Mouse (Mus musculus) embryonic facial prominence, embryonic 10.5 days (tissue): ENCODE measurements around the gene Pcbp2. TPM values are rescaled to one million over a fixed set of nuclear protein-coding genes. Genes with fewer than 3 reads are reported as not detected.

Experiments used
- DNase-seq: peaks from one replicate; pipeline ENCODE4 v3.0.0-alpha.2; 2017; ENCODE audit warnings: low spot score
- H3K27ac ChIP-seq: fragments of 300-500 bp; sonication (generic); replicated peaks from 2 replicates; pipeline ENCODE4 v1.5.1; 2016; ENCODE audit warnings: mild to moderate bottlenecking
- H3K27me3 ChIP-seq: fragments of 300-500 bp; sonication (generic); replicated peaks from 2 replicates; pipeline ENCODE4 v1.6.1; 2016; ENCODE audit warnings: low read depth, mild to moderate bottlenecking; ENCODE audit not compliant: poor library complexity, severe bottlenecking
- H3K36me3 ChIP-seq: fragments of 300-500 bp; sonication (generic); replicated peaks from 2 replicates; pipeline ENCODE4 v1.6.1; 2016; ENCODE audit warnings: mild to moderate bottlenecking, moderate library complexity
- H3K4me1 ChIP-seq: fragments of 300-500 bp; sonication (generic); 2 replicates; pipeline ENCODE4 v1.6.1; 2016
- H3K4me3 ChIP-seq: fragments of 300-500 bp; sonication (generic); 2 replicates; pipeline ENCODE4 v1.5.1; 2016; ENCODE audit warnings: mild to moderate bottlenecking, moderate library complexity
- H3K9me3 ChIP-seq: fragments of 300-500 bp; sonication (generic); 2 replicates; pipeline ENCODE4 v1.6.1; 2016; ENCODE audit warnings: mild to moderate bottlenecking
- WGBS: fragments of 180-500 bp; shearing (Covaris S2); methylation state at CpG from one replicate; pipeline ENCODE4 v1.1.7; 2016; 5-methylcytosine and 5-hydroxymethylcytosine counted together
- polyA plus RNA-seq: library from polyadenylated mRNA; unstranded; fragments of >200 nt; fragmentation: Nextera tagmentation; extraction: Ambion mirVana; gene quantifications from 2 replicates; pipeline ENCODE4 v1.2.1, GENCODE M21; 2016

The Pcbp2 gene
- polyA plus RNA-seq, 1 experiment from 2014 or later = 217 TPM

DNA sequence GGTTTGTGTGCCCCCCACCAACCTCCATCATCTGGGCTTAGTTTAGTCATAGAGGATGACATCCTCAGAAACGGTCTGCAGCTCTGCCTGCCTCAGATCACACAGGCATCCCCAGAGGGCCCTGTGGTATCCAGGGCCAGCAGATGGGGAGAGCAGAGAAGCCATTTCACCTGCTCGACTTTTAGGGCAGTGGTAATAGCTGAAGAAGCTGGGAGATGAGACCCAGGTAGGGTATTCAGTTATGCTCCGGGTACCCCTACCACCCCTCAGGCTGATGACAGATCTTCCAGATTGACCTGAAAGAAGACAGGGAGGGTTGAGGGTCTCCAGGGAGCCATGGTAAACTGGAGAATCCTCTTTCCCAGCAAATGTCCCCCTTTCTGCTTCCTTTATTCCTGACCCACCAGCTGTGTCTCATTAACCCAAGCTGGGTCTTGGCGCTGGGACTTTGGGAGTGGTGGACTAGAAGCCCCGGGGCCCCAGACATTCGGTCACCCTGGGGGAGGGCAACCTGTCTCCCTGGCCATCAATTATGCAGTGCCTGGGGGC lies 41.0 kb downstream of the Pcbp2 start:
- Histone ChIP-seq H3K9me3 (no peaks in the 10 kb centered on the region), H3K27ac (peak overlapping the region; percentile 88), H3K4me1 (peaks cover 52% of the 10 kb centered on the region), H3K27me3 (no peaks in the 10 kb centered on the region), H3K36me3 (peaks cover 22% of the 10 kb centered on the region), H3K4me3 (peak overlapping the region; percentile 73)
- DNase-seq = peak; percentile 69
- WGBS = 3% methylated on average over 6 of the region's 6 CpGs

GRCm38 (mm10) chr15:102512010-102512409 lies 41.7 kb downstream of the Pcbp2 start:
- H3K27me3 ChIP-seq = no peaks in the 10 kb centered on the region
- WGBS = 24% methylated on average over 5 of the region's 5 CpGs
- peak overlapping the region; percentile 73 for H3K4me3 ChIP-seq
- peak overlapping the region; percentile 88 for H3K27ac ChIP-seq
- peaks cover 57% of the 10 kb centered on the region for H3K4me1 ChIP-seq
- no peaks in the 10 kb centered on the region for H3K9me3 ChIP-seq
- H3K36me3 ChIP-seq = peaks cover 17% of the 10 kb centered on the region
- no peak for DNase-seq

GRCm38 (mm10) chr15:102512471-102512870 lies 42.1 kb downstream of the Pcbp2 start:
- DNase-seq = no peak
- Histone ChIP-seq H3K27me3 (no peaks in the 10 kb centered on the region), H3K4me3 (peak overlapping the region; percentile 73; the same call in 1 of the 2 replicates), H3K27ac (peak overlapping the region; percentile 88), H3K9me3 (no peaks in the 10 kb centered on the region), H3K36me3 (peaks cover 14% of the 10 kb centered on the region), H3K4me1 (peaks cover 62% of the 10 kb centered on the region)

DNA sequence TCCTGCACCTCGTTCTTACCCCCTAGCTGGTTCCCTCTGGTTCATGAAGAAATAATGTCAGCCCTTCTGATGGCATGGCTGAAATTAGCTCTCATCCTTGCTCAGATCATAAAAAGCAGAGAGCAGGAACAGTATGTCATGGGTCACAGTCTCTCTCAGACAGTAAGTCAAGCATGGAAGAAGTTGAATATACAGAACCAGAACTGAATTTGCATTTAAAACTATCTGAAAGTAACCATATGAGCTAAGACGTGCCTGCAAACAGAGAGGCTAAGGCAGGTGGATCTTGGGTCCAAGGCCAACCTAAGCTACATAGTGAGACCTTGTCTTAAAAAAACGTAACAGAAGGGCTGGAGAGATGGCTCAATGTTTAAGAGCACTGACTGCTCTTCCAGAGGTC lies 42.7 kb downstream of the Pcbp2 start:
- Histone ChIP-seq H3K27ac (no peak overlapping the region; the same call in 1 of the 2 replicates), H3K27me3 (no peaks in the 10 kb centered on the region), H3K9me3 (no peaks in the 10 kb centered on the region), H3K36me3 (peaks cover 9% of the 10 kb centered on the region), H3K4me1 (peaks cover 62% of the 10 kb centered on the region), H3K4me3 (no peak overlapping the region)
- DNase-seq = no peak
- 82% methylated on average over 3 of the region's 3 CpGs for WGBS

DNA sequence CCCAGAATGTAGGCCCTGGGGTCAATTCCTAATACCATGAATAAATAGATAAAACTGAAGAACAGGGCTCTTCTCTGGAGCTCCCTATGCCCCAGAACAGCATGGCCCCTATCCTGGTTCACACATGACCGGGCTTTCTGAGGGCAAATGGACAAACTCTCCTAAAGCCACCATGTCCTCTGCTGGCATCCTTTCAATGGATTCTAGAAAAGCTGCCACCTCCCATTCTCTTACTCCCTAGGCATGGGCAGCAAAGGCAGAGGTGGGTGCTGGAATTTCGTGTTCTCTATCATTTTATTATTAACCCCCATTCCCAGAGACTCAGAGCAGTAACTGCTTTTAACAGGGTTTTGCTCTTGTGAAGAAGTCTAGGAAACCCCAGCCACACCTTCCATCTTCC lies 44.9 kb downstream of the Pcbp2 start:
- Histone ChIP-seq H3K36me3 (peaks cover 4% of the 10 kb centered on the region), H3K27me3 (no peaks in the 10 kb centered on the region), H3K4me3 (peak overlapping the region; percentile 84), H3K9me3 (no peaks in the 10 kb centered on the region), H3K4me1 (peaks cover 65% of the 10 kb centered on the region), H3K27ac (no peak overlapping the region)
- 93% methylated on average over 2 of the region's 2 CpGs for WGBS
- DNase-seq = no peak

- Histone ChIP-seq H3K4me3 (peak overlapping the region; percentile 84), H3K4me1 (peaks cover 64% of the 10 kb centered on the region), H3K27me3 (no peaks in the 10 kb centered on the region), H3K27ac (peak overlapping the region; percentile 99), H3K36me3 (peaks cover 9% of the 10 kb centered on the region), H3K9me3 (no peaks in the 10 kb centered on the region)
- DNase-seq = no peak
- WGBS = 50% methylated on average over 4 of the region's 4 CpGs
Measured at GRCm38 (mm10) chr15:102515791-102516190, 45.5 kb downstream of the Pcbp2 start.

GRCm38 (mm10) chr15:102516293-102516692 lies 46.0 kb downstream of the Pcbp2 start:
- Histone ChIP-seq H3K4me1 (peaks cover 61% of the 10 kb centered on the region), H3K9me3 (no peaks in the 10 kb centered on the region), H3K27me3 (no peaks in the 10 kb centered on the region), H3K27ac (peak overlapping the region; percentile 99), H3K4me3 (peak overlapping the region; percentile 84), H3K36me3 (peaks cover 15% of the 10 kb centered on the region)
- DNase-seq = peak; percentile 66
- WGBS = under 1% methylated on average over 12 of the region's 12 CpGs

DNA sequence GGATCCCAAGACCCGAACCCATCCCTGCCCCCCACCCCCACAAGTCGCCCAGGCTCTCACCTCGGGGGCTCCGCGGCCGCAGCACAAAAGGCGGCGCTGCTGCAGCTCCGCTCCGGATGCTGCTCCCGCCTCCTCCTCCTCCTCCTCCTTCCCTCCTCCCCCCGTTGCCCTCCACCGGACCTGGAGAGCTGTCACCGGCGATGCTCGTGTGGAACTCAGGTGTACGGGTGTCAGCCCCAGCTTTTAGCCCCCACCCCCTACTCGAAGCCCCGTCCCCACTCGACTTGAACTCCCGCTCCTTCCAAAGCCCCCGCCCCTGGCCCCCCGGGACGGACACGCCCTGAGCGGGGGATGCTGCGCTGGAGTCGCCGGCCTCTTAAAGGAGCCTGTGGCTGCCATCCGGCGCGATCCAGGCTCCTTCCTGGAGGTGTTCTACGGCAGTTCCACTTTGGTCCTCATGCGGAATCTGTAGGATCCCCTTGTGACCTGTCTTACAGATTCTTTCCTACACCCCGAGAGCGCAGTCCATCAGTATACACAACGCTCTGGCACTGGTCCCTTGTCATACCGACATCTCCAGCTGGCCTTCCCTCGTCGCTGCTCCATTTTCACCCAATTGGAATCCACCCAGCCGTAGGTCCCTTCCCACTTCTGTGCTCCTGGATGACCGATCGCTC lies 46.5 kb downstream of the Pcbp2 start, which contains the start of gene Map3k12:
TSS of gene Map3k12 (minus strand) at position 337 of the 677 bp plus-strand sequence.
- under 1% methylated on average over 43 of the region's 43 CpGs for WGBS
- peaks cover 20% of the 10 kb centered on the region for H3K36me3 ChIP-seq
- peak within 1 kb of the TSS; percentile 84 for H3K4me3 ChIP-seq
- no peaks in the 10 kb centered on the region for H3K27me3 ChIP-seq
- peaks cover 55% of the 10 kb centered on the region for H3K4me1 ChIP-seq
- no peaks in the 10 kb centered on the region for H3K9me3 ChIP-seq
- DNase-seq = peak; percentile 87
- peak within 1 kb of the TSS; percentile 99 for H3K27ac ChIP-seq

GRCm38 (mm10) chr15:102517631-102517975 lies 47.3 kb downstream of the Pcbp2 start:
- DNase-seq = no peak
- Histone ChIP-seq H3K4me1 (peaks cover 48% of the 10 kb centered on the region), H3K4me3 (peak overlapping the region; percentile 84), H3K27ac (peak overlapping the region; percentile 99), H3K36me3 (peaks cover 28% of the 10 kb centered on the region), H3K9me3 (no peaks in the 10 kb centered on the region), H3K27me3 (no peaks in the 10 kb centered on the region)
- under 1% methylated on average over 10 of the region's 10 CpGs for WGBS

- peak; percentile 100 for DNase-seq
- Histone ChIP-seq H3K36me3 (peaks cover 33% of the 10 kb centered on the region), H3K4me3 (peak within 1 kb of the TSS; percentile 84), H3K9me3 (no peaks in the 10 kb centered on the region), H3K27me3 (no peaks in the 10 kb centered on the region), H3K27ac (peak within 1 kb of the TSS; percentile 99), H3K4me1 (peaks cover 42% of the 10 kb centered on the region)
- under 1% methylated on average over 60 of the region's 60 CpGs for WGBS
Measured at GRCm38 (mm10) chr15:102517976-102518858, 47.9 kb downstream of the Pcbp2 start, which contains the start of gene Tarbp2. Gene Tarbp2, plus strand, starts transcription at chr15:102518192.

GRCm38 (mm10) chr15:102518859-102519201 lies 48.5 kb downstream of the Pcbp2 start:
- peak overlapping the region; percentile 99 for H3K27ac ChIP-seq
- H3K36me3 ChIP-seq = peaks cover 37% of the 10 kb centered on the region
- WGBS = 20% methylated on average over 9 of the region's 9 CpGs
- peak overlapping the region; percentile 84 for H3K4me3 ChIP-seq
- H3K27me3 ChIP-seq = no peaks in the 10 kb centered on the region
- DNase-seq = no peak
- H3K9me3 ChIP-seq = no peaks in the 10 kb centered on the region
- H3K4me1 ChIP-seq = peaks cover 42% of the 10 kb centered on the region

DNA sequence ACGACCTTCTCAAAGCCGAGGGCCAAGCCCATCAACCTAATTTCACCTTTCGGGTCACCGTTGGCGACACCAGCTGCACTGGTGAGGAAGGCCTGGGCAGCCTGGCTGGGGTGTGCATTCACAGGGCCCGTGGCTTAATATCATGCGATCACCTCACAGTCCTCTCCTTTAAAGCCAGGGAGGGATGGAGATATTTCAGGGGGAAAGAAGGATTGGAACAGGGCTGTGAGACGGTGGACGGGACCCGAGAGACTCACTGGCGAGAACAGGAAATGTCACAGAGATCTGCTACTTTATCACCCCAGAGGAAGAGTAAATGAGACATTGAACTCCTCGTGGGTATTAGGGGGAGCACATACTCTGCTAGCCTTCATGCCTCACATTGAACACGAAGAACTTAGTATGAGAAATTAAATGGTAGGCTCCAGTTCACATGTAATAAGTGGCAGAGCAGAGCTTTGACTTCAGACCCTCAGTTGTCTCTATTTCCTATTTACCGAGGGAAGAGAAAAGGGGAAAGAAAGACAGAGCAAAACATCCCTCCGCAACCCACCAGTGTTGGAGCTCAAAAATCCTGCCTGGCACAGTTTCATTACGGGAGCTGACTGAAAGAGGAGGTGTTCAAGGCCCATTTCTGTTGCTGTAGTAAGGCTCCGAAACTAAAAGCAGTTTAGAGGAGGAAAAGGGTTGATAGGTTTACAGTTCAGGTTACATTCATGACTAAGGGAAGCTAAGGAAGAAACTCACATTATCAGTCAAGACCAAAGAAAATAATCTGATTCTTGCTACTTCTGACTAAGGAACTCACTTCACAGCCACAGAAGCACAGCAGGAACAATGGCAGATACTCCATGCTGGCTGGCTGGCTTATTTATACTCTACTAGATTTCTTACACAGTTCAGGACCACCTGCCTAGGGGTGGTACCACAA lies 49.1 kb downstream of the Pcbp2 start:
- WGBS = 66% methylated on average over 17 of the region's 17 CpGs
- peaks cover 42% of the 10 kb centered on the region for H3K4me1 ChIP-seq

More for the DNA sequence above, 49.1 kb downstream of the Pcbp2 start:
- DNase-seq = no peak
- Histone ChIP-seq H3K9me3 (no peaks in the 10 kb centered on the region), H3K4me3 (peak overlapping the region; percentile 84), H3K36me3 (peaks cover 43% of the 10 kb centered on the region), H3K27ac (peak overlapping the region; percentile 99), H3K27me3 (no peaks in the 10 kb centered on the region)
